Mouse (Mus musculus): ENCODE data around the gene Senp2. TPM values are rescaled to one million over a fixed set of nuclear protein-coding genes. Genes with fewer than 3 reads are reported as not detected.

Gene Senp2
- polyA plus RNA-seq, 1 experiment, result 8.2 TPM

- Histone ChIP-seq H3K27ac (ENCODE audit: insufficient read depth, low read depth, low read length) (no peak overlapping the region), H3K4me1 (ENCODE audit: control insufficient read depth, insufficient read depth, low read length) (0 out of 2 replicates have a peak, but pooled peaks cover 4% of the 10 kb centered on the region)
- WGBS, result 53% methylated on average over 4 of the region's 4 CpGs
These were observed 12.9 kb upstream of the Senp2 start for GRCm38 (mm10) chr16:21996402-21996801.

GRCm38 (mm10) chr16:21996881-21997641 is 12.2 kb upstream of the Senp2 start:
- no peak for TF ChIP-seq CTCF (conservative IDR thresholded peaks at IDR 0.05; ENCODE audit: insufficient read depth, insufficient read length, low read depth, low read length)

More at GRCm38 (mm10) chr16:21996402-21996801, 12.9 kb upstream of the Senp2 start:
- Histone ChIP-seq H3K4me3 (ENCODE audit: insufficient read depth, low read depth, low read length) (no peak overlapping the region), H3K36me3 (ENCODE audit: control insufficient read depth, insufficient read depth, low read length) (no peaks in the 10 kb centered on the region), H3K27me3 (replicated peaks; ENCODE audit: control insufficient read depth, insufficient read depth, low read length) (no peaks in the 10 kb centered on the region)
- TF ChIP-seq POLR2A (IDR thresholded peaks at IDR 0.05; ENCODE audit: low read depth, low read length) (no peak), CTCF (conservative IDR thresholded peaks at IDR 0.05; ENCODE audit: insufficient read depth, insufficient read length, low read depth, low read length) (no peak)
- DNase-seq, result no peak

GRCm38 (mm10) chr16:21998061-21998460 is 11.2 kb upstream of the Senp2 start:
- no peak overlapping the region for H3K27ac ChIP-seq (ENCODE audit: insufficient read depth, low read depth, low read length)
- 61% methylated on average over 5 of the region's 5 CpGs for WGBS
- no peak for DNase-seq
- H3K27me3 ChIP-seq (replicated peaks; ENCODE audit: control insufficient read depth, insufficient read depth, low read length), result no peaks in the 10 kb centered on the region
- 0 out of 2 replicates have a peak, but pooled peaks cover 4% of the 10 kb centered on the region for H3K4me1 ChIP-seq (ENCODE audit: control insufficient read depth, insufficient read depth, low read length)
- TF ChIP-seq POLR2A (IDR thresholded peaks at IDR 0.05; ENCODE audit: low read depth, low read length) (no peak), CTCF (conservative IDR thresholded peaks at IDR 0.05; ENCODE audit: insufficient read depth, insufficient read length, low read depth, low read length) (no peak)
- H3K36me3 ChIP-seq (ENCODE audit: control insufficient read depth, insufficient read depth, low read length), result no peaks in the 10 kb centered on the region
- H3K4me3 ChIP-seq (ENCODE audit: insufficient read depth, low read depth, low read length), result no peak overlapping the region

More at GRCm38 (mm10) chr16:21996881-21997641, 12.2 kb upstream of the Senp2 start:
- WGBS, result 67% methylated on average over 5 of the region's 5 CpGs
- H3K36me3 ChIP-seq (ENCODE audit: control insufficient read depth, insufficient read depth, low read length), result no peaks in the 10 kb centered on the region
- no peak overlapping the region for H3K27ac ChIP-seq (ENCODE audit: insufficient read depth, low read depth, low read length)
- no peaks in the 10 kb centered on the region for H3K27me3 ChIP-seq (replicated peaks; ENCODE audit: control insufficient read depth, insufficient read depth, low read length)
- DNase-seq, result no peak
- H3K4me1 ChIP-seq (ENCODE audit: control insufficient read depth, insufficient read depth, low read length), result 0 out of 2 replicates have a peak, but pooled peaks cover 4% of the 10 kb centered on the region
- H3K4me3 ChIP-seq (ENCODE audit: insufficient read depth, low read depth, low read length), result no peak overlapping the region

GRCm38 (mm10) chr16:21999941-22000690 is 9.2 kb upstream of the Senp2 start:
- H3K4me1 ChIP-seq (ENCODE audit: control insufficient read depth, insufficient read depth, low read length), result 0 out of 2 replicates have a peak, but pooled peaks cover 4% of the 10 kb centered on the region
- no peak for TF ChIP-seq CTCF (conservative IDR thresholded peaks at IDR 0.05; ENCODE audit: insufficient read depth, insufficient read length, low read depth, low read length)
- no peak for TF ChIP-seq POLR2A (IDR thresholded peaks at IDR 0.05; ENCODE audit: low read depth, low read length)
- no peak overlapping the region for H3K27ac ChIP-seq (ENCODE audit: insufficient read depth, low read depth, low read length)
- H3K4me3 ChIP-seq (ENCODE audit: insufficient read depth, low read depth, low read length), result no peak overlapping the region
- no peak for DNase-seq
- WGBS, result 77% methylated on average over 4 of the region's 4 CpGs
- no peaks in the 10 kb centered on the region for H3K36me3 ChIP-seq (ENCODE audit: control insufficient read depth, insufficient read depth, low read length)
- no peaks in the 10 kb centered on the region for H3K27me3 ChIP-seq (replicated peaks; ENCODE audit: control insufficient read depth, insufficient read depth, low read length)

GRCm38 (mm10) chr16:22001172-22001571 is 8.1 kb upstream of the Senp2 start:
- TF ChIP-seq CTCF (conservative IDR thresholded peaks at IDR 0.05; ENCODE audit: insufficient read depth, insufficient read length, low read depth, low read length) (peak; percentile 30; the same call in 1 of the 2 replicates), POLR2A (IDR thresholded peaks at IDR 0.05; ENCODE audit: low read depth, low read length) (no peak)
- H3K4me1 ChIP-seq (ENCODE audit: control insufficient read depth, insufficient read depth, low read length), result no peaks in the 10 kb centered on the region
- no peak for DNase-seq
- no peak overlapping the region for H3K4me3 ChIP-seq (ENCODE audit: insufficient read depth, low read depth, low read length)
- H3K27ac ChIP-seq (ENCODE audit: insufficient read depth, low read depth, low read length), result no peak overlapping the region
- WGBS, result 77% methylated on average over 4 of the region's 4 CpGs
- H3K36me3 ChIP-seq (ENCODE audit: control insufficient read depth, insufficient read depth, low read length), result no peaks in the 10 kb centered on the region
- no peaks in the 10 kb centered on the region for H3K27me3 ChIP-seq (replicated peaks; ENCODE audit: control insufficient read depth, insufficient read depth, low read length)

- Histone ChIP-seq H3K27me3 (replicated peaks; ENCODE audit: control insufficient read depth, insufficient read depth, low read length) (no peaks in the 10 kb centered on the region), H3K4me1 (ENCODE audit: control insufficient read depth, insufficient read depth, low read length) (no peaks in the 10 kb centered on the region), H3K36me3 (ENCODE audit: control insufficient read depth, insufficient read depth, low read length) (no peaks in the 10 kb centered on the region), H3K4me3 (ENCODE audit: insufficient read depth, low read depth, low read length) (no peak overlapping the region), H3K27ac (ENCODE audit: insufficient read depth, low read depth, low read length) (no peak overlapping the region)
- WGBS, result 35% methylated on average over 3 of the region's 3 CpGs
- no peak for TF ChIP-seq POLR2A (IDR thresholded peaks at IDR 0.05; ENCODE audit: low read depth, low read length)
- no peak for TF ChIP-seq CTCF (conservative IDR thresholded peaks at IDR 0.05; ENCODE audit: insufficient read depth, insufficient read length, low read depth, low read length)
- no peak for DNase-seq
These were observed 7.7 kb upstream of the Senp2 start for GRCm38 (mm10) chr16:22001606-22002005.

- Histone ChIP-seq H3K27ac (ENCODE audit: insufficient read depth, low read depth, low read length) (0 out of 2 replicates have a peak overlapping the region, but pooled peaks have one; percentile 60), H3K36me3 (ENCODE audit: control insufficient read depth, insufficient read depth, low read length) (no peaks in the 10 kb centered on the region), H3K4me3 (ENCODE audit: insufficient read depth, low read depth, low read length) (peak overlapping the region; percentile 99), H3K27me3 (replicated peaks; ENCODE audit: control insufficient read depth, insufficient read depth, low read length) (no peaks in the 10 kb centered on the region), H3K4me1 (ENCODE audit: control insufficient read depth, insufficient read depth, low read length) (peaks cover 4% of the 10 kb centered on the region; the same call in 1 of the 2 replicates)
- TF ChIP-seq CTCF (conservative IDR thresholded peaks at IDR 0.05; ENCODE audit: insufficient read depth, insufficient read length, low read depth, low read length), result no peak
- WGBS, result under 1% methylated on average over 51 of the region's 51 CpGs
- DNase-seq, result no peak
These were observed 312 bp downstream of the Senp2 start for GRCm38 (mm10) chr16:22009596-22009995.
